Mouse (Mus musculus): ENCODE results near the gene Foxn1.

DNA sequence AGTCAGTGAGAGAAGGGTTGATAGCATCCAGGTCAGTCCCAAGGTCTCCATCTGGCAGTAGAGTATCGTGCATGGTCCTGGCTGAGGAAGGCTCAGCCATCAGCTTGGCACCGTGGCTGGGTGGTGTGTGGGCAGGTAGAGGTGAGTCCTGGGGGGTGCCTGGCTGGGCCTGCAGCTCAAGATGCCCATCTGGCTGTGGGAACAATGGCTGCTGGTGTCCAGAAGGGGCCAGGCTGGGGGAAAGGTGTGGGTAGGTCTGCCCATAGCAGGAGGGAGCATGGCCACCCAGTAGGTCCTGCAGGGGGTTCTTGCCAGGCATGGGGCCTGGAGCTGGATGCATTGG is 25.6 kb downstream of the Foxn1 start:
- TF ChIP-seq ZNF384 (IDR thresholded peaks at IDR 0.05; ENCODE audit: low read depth, low read length), result no peak
- TF ChIP-seq MAFK (IDR thresholded peaks at IDR 0.05; ENCODE audit: insufficient read depth, low read depth, low read length), result no peak
- TF ChIP-seq ZC3H11A (IDR thresholded peaks at IDR 0.05; ENCODE audit: borderline replicate concordance, low read depth, low read length), result no peak
- no peak for TF ChIP-seq CHD2 (IDR thresholded peaks at IDR 0.05; ENCODE audit: low read depth, low read length)
- TF ChIP-seq HCFC1 (IDR thresholded peaks at IDR 0.05; ENCODE audit: borderline replicate concordance, insufficient read depth, low read length), result no peak

Measured in ES-E14 (cell line).